Mouse (Mus musculus) ZHBTc4 (cell line): ENCODE measurements around the gene Gab2.

Experiments used
- DNase-seq: peaks from one replicate; pipeline ENCODE4 v3.0.0-alpha.2; 2011; ENCODE audit warnings: low read depth, low spot score

Gab2 gene

GRCm38 (mm10) chr7:97081242-97081958 lies at the start of gene Gab2:
Gab2 (plus strand) TSS chr7:97081586.
- peak; percentile 71 for DNase-seq

- no peak for DNase-seq
Observed at GRCm38 (mm10) chr7:97032412-97032811, 49.0 kb upstream of the Gab2 start.

GRCm38 (mm10) chr7:97039641-97040040 lies 41.7 kb upstream of the Gab2 start:
- no peak for DNase-seq

- DNase-seq = no peak
Observed at GRCm38 (mm10) chr7:97041868-97042449, 39.4 kb upstream of the Gab2 start.

- peak; percentile 82 for DNase-seq
Observed at GRCm38 (mm10) chr7:97042981-97043380, 38.4 kb upstream of the Gab2 start.

- no peak for DNase-seq
Observed at GRCm38 (mm10) chr7:97060966-97061365, 20.4 kb upstream of the Gab2 start.

DNA sequence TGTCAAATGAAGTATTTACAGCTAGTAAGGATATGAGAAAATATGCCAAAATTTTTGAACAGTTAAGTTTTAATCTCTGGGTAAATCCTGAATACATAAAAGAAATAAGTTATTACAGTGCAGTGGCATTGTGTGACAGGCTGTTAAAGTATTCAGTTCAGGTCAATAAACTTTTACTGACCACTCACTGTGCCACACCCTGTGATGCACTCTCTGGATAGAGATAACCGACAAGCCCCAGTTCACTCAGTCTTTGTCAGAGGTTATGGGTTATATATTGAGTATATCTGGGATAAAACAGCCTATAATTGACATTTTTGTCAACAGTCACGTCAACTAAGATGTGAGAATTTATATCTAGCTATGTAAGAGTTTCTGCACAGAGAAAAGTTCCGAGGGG lies 9.9 kb upstream of the Gab2 start:
- no peak for DNase-seq

DNA sequence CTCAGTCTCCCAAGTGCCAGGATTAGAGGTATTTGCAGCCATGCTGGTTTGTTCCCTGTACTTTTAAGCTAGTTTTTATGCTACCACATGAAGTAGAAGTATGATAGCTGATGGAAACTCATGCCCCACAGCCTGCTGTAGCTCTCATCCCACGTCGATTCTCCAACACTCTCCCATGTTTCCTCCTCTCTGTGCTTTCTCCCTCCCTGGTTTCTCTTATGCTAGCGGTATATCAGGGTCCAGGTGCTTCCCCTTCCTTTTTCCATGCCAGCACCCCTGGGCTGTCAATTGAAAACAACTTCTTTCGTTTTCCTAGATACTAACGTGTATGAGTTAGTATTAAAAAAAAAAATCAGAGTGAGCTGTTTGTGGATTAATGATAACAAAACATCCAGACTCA lies 9.3 kb upstream of the Gab2 start:
- no peak for DNase-seq

DNA sequence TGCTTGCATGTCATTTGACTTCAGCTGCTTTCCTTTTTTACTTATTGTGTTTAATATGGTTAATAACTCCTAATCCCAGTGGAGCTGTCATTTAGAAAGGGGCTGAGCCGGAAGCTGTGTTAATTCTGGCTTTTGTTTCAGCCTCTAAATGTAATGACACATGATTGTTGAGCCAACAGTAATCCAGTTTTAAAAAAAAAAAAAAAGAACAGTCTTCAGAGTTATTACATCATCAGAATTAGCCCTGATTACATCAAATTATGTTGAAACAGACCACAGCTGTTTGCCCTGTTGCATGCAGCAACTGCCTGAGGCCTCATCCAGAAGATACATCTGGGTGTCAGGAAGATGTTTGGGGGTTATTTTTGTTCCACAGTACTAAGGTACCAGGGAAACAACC lies 6.4 kb upstream of the Gab2 start:
- DNase-seq = no peak

DNA sequence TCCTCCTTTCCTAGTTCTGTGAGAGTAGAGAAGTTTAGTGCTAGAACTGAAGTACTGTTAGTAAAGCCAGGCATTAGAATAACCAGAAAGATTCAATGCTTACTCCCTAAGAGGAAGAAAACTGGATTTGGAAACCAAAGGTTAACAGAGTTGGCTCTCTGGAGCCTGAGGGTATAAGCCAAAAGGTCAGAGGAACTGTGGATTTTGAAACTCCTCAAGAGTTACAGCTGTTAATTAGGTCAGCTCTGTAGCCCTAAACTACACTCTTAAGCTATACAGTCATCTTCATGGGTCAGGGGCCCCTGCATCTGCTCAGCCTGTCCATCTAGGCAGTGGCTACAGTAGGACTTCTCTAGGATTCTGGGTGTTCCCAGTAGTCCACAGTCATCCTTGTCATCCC lies 4.4 kb upstream of the Gab2 start:
- no peak for DNase-seq

- DNase-seq = no peak
Observed at GRCm38 (mm10) chr7:97078685-97079084, 2.7 kb upstream of the Gab2 start.

DNA sequence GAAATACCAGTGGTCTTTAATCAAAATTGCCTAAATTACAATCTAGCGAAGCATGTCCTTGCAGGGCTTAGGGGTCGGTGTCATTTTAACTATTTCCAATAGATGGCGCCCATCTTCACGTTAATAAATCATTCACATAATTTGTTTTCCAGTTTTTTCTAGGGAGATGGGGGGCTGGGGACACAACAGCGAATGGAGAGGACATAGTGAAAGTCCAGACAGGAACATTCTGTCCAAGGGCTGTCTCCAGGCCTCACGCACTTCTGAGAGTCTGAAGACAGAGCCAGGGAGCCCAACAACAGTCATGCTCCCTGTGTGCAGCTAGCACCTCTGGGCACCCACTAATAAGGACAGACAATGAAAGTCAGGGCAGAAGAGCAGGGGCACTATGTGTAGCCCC lies 2.2 kb upstream of the Gab2 start:
- peak; percentile 18 for DNase-seq

GRCm38 (mm10) chr7:97079651-97080365 lies 1.6 kb upstream of the Gab2 start:
- DNase-seq = no peak

DNA sequence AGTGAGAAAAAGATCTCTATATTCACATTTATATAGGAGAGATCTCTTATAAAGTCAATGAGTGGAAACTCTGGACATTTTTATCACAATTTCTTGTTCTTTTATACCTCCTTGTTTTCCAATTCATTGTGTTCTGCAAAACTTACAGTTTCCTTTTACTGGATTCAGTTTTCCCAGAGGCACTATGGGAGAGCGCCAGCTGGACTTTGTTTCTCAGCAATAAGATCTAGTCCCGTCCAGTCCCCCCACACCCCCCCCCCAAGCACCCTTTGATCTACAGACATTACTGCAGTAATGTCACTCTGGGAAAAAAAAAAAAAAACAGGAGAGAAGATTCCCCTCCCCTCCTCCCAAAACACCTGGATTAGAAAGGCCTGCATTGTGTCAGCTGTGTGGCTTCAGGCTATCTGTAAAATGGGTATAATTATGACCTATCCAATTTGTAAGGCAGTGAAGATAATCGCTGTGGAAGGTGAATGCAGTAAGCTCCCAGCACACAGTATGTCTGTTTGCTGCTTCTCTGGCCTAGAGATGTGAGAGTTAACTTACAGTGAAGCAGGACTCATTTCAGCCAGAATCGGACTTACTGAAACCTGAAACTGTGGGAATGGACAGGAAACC lies 655 bp upstream of the Gab2 start:
- DNase-seq = no peak

GRCm38 (mm10) chr7:97081959-97082218 lies 503 bp downstream of the Gab2 start:
- no peak for DNase-seq

- peak; percentile 35 for DNase-seq
Observed at GRCm38 (mm10) chr7:97082219-97083101, 1.1 kb downstream of the Gab2 start.

DNA sequence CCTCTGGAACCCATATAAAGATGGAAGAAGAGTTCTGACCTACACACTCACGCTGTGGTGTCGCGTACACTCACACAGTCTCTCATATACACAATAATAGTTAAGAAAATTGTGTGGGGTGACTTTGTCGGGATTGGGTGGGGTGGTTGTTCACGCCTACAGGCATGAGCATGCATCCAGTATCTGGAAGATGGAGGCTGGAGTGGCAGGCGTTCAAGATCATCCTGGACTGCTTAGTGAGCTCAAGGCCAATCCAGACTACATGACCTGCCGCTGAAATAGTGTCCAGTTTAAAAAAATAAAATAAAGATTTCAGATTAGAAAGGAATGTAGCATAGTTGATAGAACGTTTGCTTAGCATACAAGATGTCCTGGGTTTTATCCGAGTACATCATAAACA lies 2.2 kb downstream of the Gab2 start:
- DNase-seq = no peak

- DNase-seq = no peak
Observed at GRCm38 (mm10) chr7:97084181-97084580, 2.8 kb downstream of the Gab2 start.

GRCm38 (mm10) chr7:97085291-97085690 lies 3.9 kb downstream of the Gab2 start:
- DNase-seq = peak; percentile 49

DNA sequence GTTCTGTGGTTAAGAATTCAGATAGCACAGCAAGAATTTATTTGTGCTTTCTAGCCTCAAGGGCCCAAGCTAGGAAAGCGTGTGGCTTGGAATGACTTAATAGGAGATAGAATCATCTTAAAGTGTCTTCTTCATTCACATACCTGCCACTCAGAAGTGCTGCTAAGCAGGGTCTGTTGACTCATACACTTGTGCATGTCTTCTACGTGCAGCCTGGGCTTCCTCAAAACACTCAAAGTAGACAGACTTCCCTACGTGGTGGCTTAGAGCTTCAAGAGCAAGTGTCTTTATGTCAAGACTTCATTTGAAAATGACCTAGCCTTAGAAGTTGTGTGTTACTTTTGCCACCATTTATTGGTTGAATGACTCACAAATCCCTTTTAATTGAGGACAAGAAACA lies 12.9 kb downstream of the Gab2 start:
- DNase-seq = no peak

GRCm38 (mm10) chr7:97108119-97108518 lies 26.7 kb downstream of the Gab2 start:
- DNase-seq = no peak

- DNase-seq = no peak
Observed at GRCm38 (mm10) chr7:97128949-97129348, 47.6 kb downstream of the Gab2 start.
